Mouse (Mus musculus): Measurements from ENCODE around the gene Myo1h. TPM values are rescaled to one million over a fixed set of nuclear protein-coding genes. Genes with fewer than 3 reads are reported as not detected.

Gene Myo1h
- polyA plus RNA-seq (2015; fragmentation: Nextera tagmentation; extraction: Ambion mirVana): 5.4 and 6.8 TPM in 2 replicates

GRCm38 (mm10) chr5:114288874-114289273 lies at the start of gene Myo1h:
Myo1h (plus strand) TSS chr5:114289166.
- peak; percentile 51; the same call in 1 of the 2 replicates for ATAC-seq (ENCODE audit: low read depth)
- WGBS: 31% methylated on average over 13 of the region's 13 CpGs
- no peaks in the 10 kb centered on the region for H3K36me3 ChIP-seq (ENCODE audit: control insufficient read depth, insufficient read depth, low read length)
- H3K9ac ChIP-seq (ENCODE audit: low read length): no peak within 1 kb of the TSS
- no peaks in the 10 kb centered on the region for H3K9me3 ChIP-seq (ENCODE audit: control insufficient read depth, low read length)
- no peak within 1 kb of the TSS for H3K4me3 ChIP-seq (ENCODE audit: low read length)
- H3K4me2 ChIP-seq (ENCODE audit: low read depth, low read length): no peak within 1 kb of the TSS
- no peaks in the 10 kb centered on the region for H3K27me3 ChIP-seq (ENCODE audit: control insufficient read depth, insufficient read depth, low read depth, low read length)
- H3K27ac ChIP-seq (ENCODE audit: low read length): no peak within 1 kb of the TSS
- H3K4me1 ChIP-seq (replicated peaks; ENCODE audit: control insufficient read depth, insufficient read depth, low read length): no peaks in the 10 kb centered on the region

- no peak overlapping the region for H3K27ac ChIP-seq (ENCODE audit: low read length)
- no peak overlapping the region for H3K4me2 ChIP-seq (ENCODE audit: low read depth, low read length)
- 36% methylated on average over 14 of the region's 14 CpGs for WGBS
- peaks cover 3% of the 10 kb centered on the region; the same call in 1 of the 2 replicates for H3K4me1 ChIP-seq (replicated peaks; ENCODE audit: control insufficient read depth, insufficient read depth, low read length)
- no peaks in the 10 kb centered on the region for H3K36me3 ChIP-seq (ENCODE audit: control insufficient read depth, insufficient read depth, low read length)
- H3K27me3 ChIP-seq (ENCODE audit: control insufficient read depth, insufficient read depth, low read depth, low read length): no peaks in the 10 kb centered on the region
- no peak overlapping the region for H3K9ac ChIP-seq (ENCODE audit: low read length)
- no peak for ATAC-seq (ENCODE audit: low read depth)
- no peaks in the 10 kb centered on the region for H3K9me3 ChIP-seq (ENCODE audit: control insufficient read depth, low read length)
- H3K4me3 ChIP-seq (ENCODE audit: low read length): no peak overlapping the region
These were observed 49.2 kb upstream of the Myo1h start for GRCm38 (mm10) chr5:114239737-114240136.

- Histone ChIP-seq H3K36me3 (ENCODE audit: control insufficient read depth, insufficient read depth, low read length) (no peaks in the 10 kb centered on the region), H3K27ac (ENCODE audit: low read length) (no peak overlapping the region), H3K9ac (ENCODE audit: low read length) (no peak overlapping the region), H3K4me2 (ENCODE audit: low read depth, low read length) (no peak overlapping the region), H3K4me1 (replicated peaks; ENCODE audit: control insufficient read depth, insufficient read depth, low read length) (no peaks in the 10 kb centered on the region), H3K9me3 (ENCODE audit: control insufficient read depth, low read length) (no peaks in the 10 kb centered on the region), H3K27me3 (ENCODE audit: control insufficient read depth, insufficient read depth, low read depth, low read length) (no peaks in the 10 kb centered on the region), H3K4me3 (ENCODE audit: low read length) (no peak overlapping the region)
- 73% methylated on average over 7 of the region's 7 CpGs for WGBS
- ATAC-seq (ENCODE audit: low read depth): no peak
These were observed 42.5 kb upstream of the Myo1h start for GRCm38 (mm10) chr5:114246465-114246864.

- no peaks in the 10 kb centered on the region for H3K4me1 ChIP-seq (replicated peaks; ENCODE audit: control insufficient read depth, insufficient read depth, low read length)
- WGBS: 12% methylated on average over 14 of the region's 14 CpGs
- H3K9ac ChIP-seq (ENCODE audit: low read length): no peak overlapping the region
These were observed 40.8 kb upstream of the Myo1h start for GRCm38 (mm10) chr5:114248174-114248589.

GRCm38 (mm10) chr5:114259495-114259894 lies 29.5 kb upstream of the Myo1h start:
- Histone ChIP-seq H3K36me3 (ENCODE audit: control insufficient read depth, insufficient read depth, low read length) (no peaks in the 10 kb centered on the region), H3K27me3 (ENCODE audit: control insufficient read depth, insufficient read depth, low read depth, low read length) (no peaks in the 10 kb centered on the region), H3K9me3 (ENCODE audit: control insufficient read depth, low read length) (no peaks in the 10 kb centered on the region), H3K4me1 (replicated peaks; ENCODE audit: control insufficient read depth, insufficient read depth, low read length) (no peaks in the 10 kb centered on the region), H3K9ac (ENCODE audit: low read length) (no peak overlapping the region), H3K4me2 (ENCODE audit: low read depth, low read length) (no peak overlapping the region), H3K4me3 (ENCODE audit: low read length) (no peak overlapping the region), H3K27ac (ENCODE audit: low read length) (no peak overlapping the region)
- no peak for ATAC-seq (ENCODE audit: low read depth)
- WGBS: 54% methylated on average over 10 of the region's 10 CpGs

More at GRCm38 (mm10) chr5:114248174-114248589, 40.8 kb upstream of the Myo1h start:
- Histone ChIP-seq H3K27ac (ENCODE audit: low read length) (no peak overlapping the region), H3K4me3 (ENCODE audit: low read length) (no peak overlapping the region), H3K4me2 (ENCODE audit: low read depth, low read length) (peak overlapping the region; percentile 35; the same call in 1 of the 2 replicates), H3K9me3 (ENCODE audit: control insufficient read depth, low read length) (no peaks in the 10 kb centered on the region), H3K27me3 (ENCODE audit: control insufficient read depth, insufficient read depth, low read depth, low read length) (no peaks in the 10 kb centered on the region), H3K36me3 (ENCODE audit: control insufficient read depth, insufficient read depth, low read length) (no peaks in the 10 kb centered on the region)
- ATAC-seq (ENCODE audit: low read depth): peak; percentile 78

- H3K9me3 ChIP-seq (ENCODE audit: control insufficient read depth, low read length): no peaks in the 10 kb centered on the region
- H3K36me3 ChIP-seq (ENCODE audit: control insufficient read depth, insufficient read depth, low read length): no peaks in the 10 kb centered on the region
- H3K4me1 ChIP-seq (replicated peaks; ENCODE audit: control insufficient read depth, insufficient read depth, low read length): no peaks in the 10 kb centered on the region
- H3K4me2 ChIP-seq (ENCODE audit: low read depth, low read length): no peak overlapping the region
- H3K9ac ChIP-seq (ENCODE audit: low read length): no peak overlapping the region
- H3K4me3 ChIP-seq (ENCODE audit: low read length): no peak overlapping the region
- H3K27ac ChIP-seq (ENCODE audit: low read length): no peak overlapping the region
- no peak for ATAC-seq (ENCODE audit: low read depth)
- no peaks in the 10 kb centered on the region for H3K27me3 ChIP-seq (ENCODE audit: control insufficient read depth, insufficient read depth, low read depth, low read length)
These were observed 27.5 kb upstream of the Myo1h start for GRCm38 (mm10) chr5:114261494-114261893.

GRCm38 (mm10) chr5:114264030-114264459 lies 24.9 kb upstream of the Myo1h start:
- H3K9ac ChIP-seq (ENCODE audit: low read length): no peak overlapping the region
- no peak for ATAC-seq (ENCODE audit: low read depth)
- H3K4me1 ChIP-seq (replicated peaks; ENCODE audit: control insufficient read depth, insufficient read depth, low read length): peaks cover 9% of the 10 kb centered on the region
- no peak overlapping the region for H3K4me3 ChIP-seq (ENCODE audit: low read length)
- no peak overlapping the region for H3K4me2 ChIP-seq (ENCODE audit: low read depth, low read length)
- WGBS: 71% methylated on average over 8 of the region's 8 CpGs
- H3K9me3 ChIP-seq (ENCODE audit: control insufficient read depth, low read length): no peaks in the 10 kb centered on the region
- no peaks in the 10 kb centered on the region for H3K36me3 ChIP-seq (ENCODE audit: control insufficient read depth, insufficient read depth, low read length)
- no peak overlapping the region for H3K27ac ChIP-seq (ENCODE audit: low read length)
- H3K27me3 ChIP-seq (ENCODE audit: control insufficient read depth, insufficient read depth, low read depth, low read length): no peaks in the 10 kb centered on the region

GRCm38 (mm10) chr5:114264791-114265190 lies 24.2 kb upstream of the Myo1h start:
- Histone ChIP-seq H3K36me3 (ENCODE audit: control insufficient read depth, insufficient read depth, low read length) (no peaks in the 10 kb centered on the region), H3K27me3 (ENCODE audit: control insufficient read depth, insufficient read depth, low read depth, low read length) (peaks cover 3% of the 10 kb centered on the region; the same call in 1 of the 2 replicates), H3K27ac (ENCODE audit: low read length) (no peak overlapping the region), H3K9me3 (ENCODE audit: control insufficient read depth, low read length) (no peaks in the 10 kb centered on the region), H3K4me3 (ENCODE audit: low read length) (no peak overlapping the region), H3K4me2 (ENCODE audit: low read depth, low read length) (no peak overlapping the region), H3K9ac (ENCODE audit: low read length) (no peak overlapping the region), H3K4me1 (replicated peaks; ENCODE audit: control insufficient read depth, insufficient read depth, low read length) (peaks cover 11% of the 10 kb centered on the region)
- ATAC-seq (ENCODE audit: low read depth): no peak
- WGBS: 85% methylated on average over 8 of the region's 8 CpGs

- H3K4me2 ChIP-seq (ENCODE audit: low read depth, low read length): no peak overlapping the region
- no peak overlapping the region for H3K9ac ChIP-seq (ENCODE audit: low read length)
- H3K27me3 ChIP-seq (ENCODE audit: control insufficient read depth, insufficient read depth, low read depth, low read length): peaks cover 28% of the 10 kb centered on the region
- peak; percentile 60 for ATAC-seq (ENCODE audit: low read depth)
- WGBS: 18% methylated on average over 7 of the region's 7 CpGs
- no peaks in the 10 kb centered on the region for H3K9me3 ChIP-seq (ENCODE audit: control insufficient read depth, low read length)
- H3K4me3 ChIP-seq (ENCODE audit: low read length): no peak overlapping the region
- H3K36me3 ChIP-seq (ENCODE audit: control insufficient read depth, insufficient read depth, low read length): no peaks in the 10 kb centered on the region
- peaks cover 16% of the 10 kb centered on the region for H3K4me1 ChIP-seq (replicated peaks; ENCODE audit: control insufficient read depth, insufficient read depth, low read length)
- no peak overlapping the region for H3K27ac ChIP-seq (ENCODE audit: low read length)
These were observed 20.3 kb upstream of the Myo1h start for GRCm38 (mm10) chr5:114268646-114269045.

- Histone ChIP-seq H3K27ac (ENCODE audit: low read length) (peak overlapping the region; percentile 64; the same call in 1 of the 2 replicates), H3K4me2 (ENCODE audit: low read depth, low read length) (no peak overlapping the region), H3K27me3 (ENCODE audit: control insufficient read depth, insufficient read depth, low read depth, low read length) (peaks cover 37% of the 10 kb centered on the region), H3K9me3 (ENCODE audit: control insufficient read depth, low read length) (no peaks in the 10 kb centered on the region), H3K9ac (ENCODE audit: low read length) (no peak overlapping the region), H3K4me1 (replicated peaks; ENCODE audit: control insufficient read depth, insufficient read depth, low read length) (peaks cover 22% of the 10 kb centered on the region), H3K4me3 (ENCODE audit: low read length) (no peak overlapping the region), H3K36me3 (ENCODE audit: control insufficient read depth, insufficient read depth, low read length) (no peaks in the 10 kb centered on the region)
- 49% methylated on average over 7 of the region's 7 CpGs for WGBS
- no peak for ATAC-seq (ENCODE audit: low read depth)
These were observed 19.5 kb upstream of the Myo1h start for GRCm38 (mm10) chr5:114269499-114269898.

Measured in lung, embryonic 16.5 days (tissue).